Mouse (Mus musculus) lung, embryonic 16.5 days (tissue): ENCODE measurements at regions not wholly inside any gene's neighbourhood (a gene's known extent, or its start where the extent isn't known, plus 50 kb on each side); places are given as distances from the start of the nearest gene placed in this dataset.

Source experiments
- ATAC-seq: fragments of 200-750 bp; cut with Nextera tagmentation; 2 replicates; pipeline ENCODE4 v1.8.0; 2017; ENCODE audit warnings: low read depth, mild to moderate bottlenecking, moderate library complexity
- H3K27ac ChIP-seq: fragments of 300-500 bp; sonication (generic); 2 replicates; pipeline ENCODE4 v1.5.1; 2014; ENCODE audit warnings: mild to moderate bottlenecking, control low read depth, low read length
- H3K27me3 ChIP-seq: fragments of 300-500 bp; sonication (generic); 2 replicates; pipeline ENCODE4 v1.6.1; 2014; ENCODE audit warnings: low read depth, low read length, mixed read lengths; ENCODE audit not compliant: control insufficient read depth, insufficient read depth
- H3K36me3 ChIP-seq: fragments of 300-500 bp; sonication (generic); 2 replicates; pipeline ENCODE4 v1.6.1; 2014; ENCODE audit warnings: low read length; ENCODE audit not compliant: control insufficient read depth, insufficient read depth
- H3K4me1 ChIP-seq: fragments of 300-500 bp; sonication (generic); replicated peaks from 2 replicates; pipeline ENCODE4 v1.6.1; 2014; ENCODE audit warnings: low read length, mixed read lengths; ENCODE audit not compliant: control insufficient read depth, insufficient read depth
- H3K4me2 ChIP-seq: fragments of 300-500 bp; sonication (generic); 2 replicates; pipeline ENCODE4 v1.6.1; 2014; ENCODE audit warnings: low read depth, low read length, control low read depth
- H3K4me3 ChIP-seq: fragments of 300-500 bp; sonication (generic); 2 replicates; pipeline ENCODE4 v1.5.1; 2014; ENCODE audit warnings: mild to moderate bottlenecking, low read length, control low read depth
- H3K9ac ChIP-seq: fragments of 300-500 bp; sonication (generic); 2 replicates; pipeline ENCODE4 v1.6.1; 2014; ENCODE audit warnings: low read length, control low read depth
- H3K9me3 ChIP-seq: fragments of 300-500 bp; sonication (generic); 2 replicates; pipeline ENCODE4 v1.6.1; 2016; ENCODE audit warnings: low read length; ENCODE audit not compliant: control insufficient read depth
- WGBS: fragments of 180-500 bp; shearing (Covaris S2); extraction: QIAGEN DNeasy Blood & Tissue Kit; methylation state at CpG from one replicate; pipeline ENCODE4 v1.1.7; 2014; 5-methylcytosine and 5-hydroxymethylcytosine counted together

DNA sequence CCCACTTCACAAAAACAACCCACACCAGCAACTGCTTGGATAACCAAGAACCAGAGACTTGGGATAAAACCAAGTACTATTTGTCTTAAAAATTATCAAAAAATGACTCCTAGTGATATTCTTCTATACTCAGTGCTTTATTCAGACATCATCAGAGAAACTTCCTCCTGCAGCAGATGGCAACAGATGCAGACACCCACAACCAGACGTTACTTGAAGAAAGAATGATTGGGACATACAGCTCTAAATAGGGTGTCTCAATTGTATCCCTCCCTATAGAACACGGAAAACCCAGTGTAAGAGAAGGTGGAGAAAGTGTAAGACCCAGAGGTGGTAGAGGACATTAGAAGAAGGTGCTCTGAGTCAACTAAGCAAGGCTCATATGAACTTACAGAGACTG, 569.6 kb downstream of the Rapgef2 start:
- no peaks in the 10 kb centered on the region for H3K9me3 ChIP-seq
- H3K27ac ChIP-seq: no peak overlapping the region
- H3K27me3 ChIP-seq: no peaks in the 10 kb centered on the region
- no peak for ATAC-seq
- H3K36me3 ChIP-seq: no peaks in the 10 kb centered on the region
- WGBS: 71% methylated on average over 2 of the region's 2 CpGs
- H3K4me3 ChIP-seq: no peak overlapping the region
- no peaks in the 10 kb centered on the region for H3K4me1 ChIP-seq
- H3K4me2 ChIP-seq: no peak overlapping the region
- H3K9ac ChIP-seq: no peak overlapping the region

DNA sequence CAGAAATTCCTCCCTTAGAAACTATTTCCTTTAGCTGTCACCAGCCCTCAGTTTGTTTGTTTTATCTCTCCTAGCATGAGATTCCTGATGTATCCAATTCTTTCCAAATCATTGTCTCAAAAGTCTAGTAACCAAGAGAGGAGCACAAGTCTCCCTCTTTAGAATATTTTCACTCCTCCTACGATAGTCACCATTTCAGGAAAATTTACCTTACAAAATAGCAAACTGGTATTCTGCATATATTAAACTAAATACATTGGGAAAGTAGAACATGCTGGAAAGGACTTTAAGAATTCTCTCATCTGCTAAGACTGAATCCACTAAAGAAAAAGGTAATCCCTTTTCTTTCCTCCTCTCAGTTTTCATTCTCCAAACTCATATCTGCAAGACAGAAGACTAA, 578.6 kb downstream of the Rapgef2 start:
- Histone ChIP-seq H3K36me3 (no peaks in the 10 kb centered on the region), H3K27ac (no peak overlapping the region), H3K4me1 (no peaks in the 10 kb centered on the region), H3K4me2 (no peak overlapping the region), H3K27me3 (no peaks in the 10 kb centered on the region), H3K9me3 (no peaks in the 10 kb centered on the region), H3K9ac (no peak overlapping the region), H3K4me3 (no peak overlapping the region)
- ATAC-seq: no peak
- WGBS: 55% methylated on average over 1 of the region's 1 CpGs

DNA sequence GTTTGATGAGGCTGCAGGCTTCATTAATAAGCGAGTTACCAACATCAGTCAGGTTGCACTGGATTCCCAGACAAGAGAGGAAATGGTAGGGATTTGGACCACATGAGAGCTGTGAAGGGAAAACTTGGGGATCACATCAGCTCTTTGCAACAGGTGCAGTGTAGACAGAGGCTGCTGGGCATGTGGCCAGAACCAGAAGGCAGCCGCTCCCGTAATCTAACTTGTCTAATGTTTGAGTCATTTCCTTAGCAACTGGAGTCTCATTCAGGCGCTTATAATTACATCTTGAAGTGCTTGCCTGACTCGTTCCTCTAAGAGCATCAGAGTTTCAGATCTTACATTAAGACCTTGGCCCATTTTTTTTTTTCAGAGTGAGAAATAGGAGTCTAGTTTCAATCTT, 587.4 kb downstream of the Rapgef2 start:
- no peaks in the 10 kb centered on the region for H3K9me3 ChIP-seq
- H3K9ac ChIP-seq: no peak overlapping the region
- no peak overlapping the region for H3K27ac ChIP-seq
- H3K36me3 ChIP-seq: no peaks in the 10 kb centered on the region
- no peaks in the 10 kb centered on the region for H3K4me1 ChIP-seq
- H3K4me2 ChIP-seq: no peak overlapping the region
- no peak overlapping the region for H3K4me3 ChIP-seq
- WGBS: 19% methylated on average over 5 of the region's 5 CpGs
- ATAC-seq: peak; percentile 47; the same call in 1 of the 2 replicates
- H3K27me3 ChIP-seq: no peaks in the 10 kb centered on the region

DNA sequence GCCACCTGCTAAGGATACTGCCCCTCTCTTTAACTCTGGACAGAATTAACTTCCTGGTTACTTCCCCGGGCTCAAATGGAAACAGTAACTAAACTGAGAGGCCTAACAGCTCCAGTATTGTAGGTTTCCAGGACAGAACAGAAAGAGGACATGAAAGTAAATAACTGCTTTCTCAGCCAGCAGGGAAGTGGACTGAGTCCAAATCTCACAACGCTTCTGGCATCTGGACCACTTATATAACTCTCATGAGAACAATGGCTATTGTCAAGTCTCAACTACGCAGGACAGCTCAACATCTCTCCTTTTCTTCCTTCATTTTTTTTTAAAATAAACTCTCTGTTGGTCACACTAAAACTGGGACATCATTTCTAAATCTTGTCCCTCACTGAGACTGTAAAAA, 594.8 kb downstream of the Rapgef2 start:
- Histone ChIP-seq H3K4me1 (no peaks in the 10 kb centered on the region; the same call in 1 of the 2 replicates), H3K9ac (no peak overlapping the region), H3K27me3 (no peaks in the 10 kb centered on the region), H3K4me3 (no peak overlapping the region), H3K36me3 (no peaks in the 10 kb centered on the region), H3K27ac (no peak overlapping the region), H3K9me3 (no peaks in the 10 kb centered on the region), H3K4me2 (no peak overlapping the region)
- ATAC-seq: peak; percentile 34; the same call in 1 of the 2 replicates
- 9% methylated on average over 3 of the region's 3 CpGs for WGBS

DNA sequence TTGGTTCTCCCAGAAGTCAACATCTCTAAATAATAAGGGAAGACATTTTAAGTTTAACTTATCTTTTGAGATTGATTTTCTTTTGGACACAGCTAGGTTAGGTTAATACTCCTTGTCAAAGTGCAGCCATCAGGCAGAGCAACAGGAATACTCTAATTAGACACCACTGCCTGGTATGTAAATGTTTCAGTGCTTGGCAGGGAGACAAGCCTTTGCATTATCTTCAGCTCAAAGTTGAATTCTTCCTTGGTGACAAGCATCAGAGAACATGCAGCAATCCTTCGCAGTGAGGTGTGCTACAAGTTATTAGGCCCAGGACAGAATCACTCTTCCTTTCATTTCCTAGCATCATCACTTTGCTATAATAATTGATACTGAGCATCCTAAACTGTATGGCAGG, 608.7 kb downstream of the Rapgef2 start:
- H3K36me3 ChIP-seq: no peaks in the 10 kb centered on the region
- no peaks in the 10 kb centered on the region for H3K4me1 ChIP-seq
- no peaks in the 10 kb centered on the region for H3K9me3 ChIP-seq
- no peak overlapping the region for H3K9ac ChIP-seq
- no peak overlapping the region for H3K4me3 ChIP-seq
- H3K4me2 ChIP-seq: no peak overlapping the region
- no peak overlapping the region for H3K27ac ChIP-seq
- no peaks in the 10 kb centered on the region for H3K27me3 ChIP-seq
- no peak for ATAC-seq
- WGBS: 89% methylated on average over 1 of the region's 1 CpGs

DNA sequence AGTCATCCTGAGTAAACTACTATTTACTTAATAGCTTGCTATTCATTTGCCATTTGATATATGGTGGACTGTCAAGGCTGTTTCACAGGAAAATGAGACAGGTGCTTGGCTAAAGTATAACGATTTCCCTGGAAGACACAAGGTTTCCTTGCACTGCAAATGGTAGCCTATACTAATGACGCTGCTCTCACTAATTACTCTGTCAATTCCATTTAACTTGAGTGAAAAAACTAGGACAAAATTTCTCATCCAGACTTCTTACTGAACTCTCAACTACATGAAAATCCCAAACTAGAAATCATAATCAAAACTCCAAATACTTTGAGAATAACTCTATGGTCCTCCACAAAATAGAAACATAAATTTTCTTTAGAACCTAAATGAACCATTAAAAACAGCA, 609.5 kb downstream of the Rapgef2 start:
- Histone ChIP-seq H3K27ac (no peak overlapping the region), H3K4me3 (no peak overlapping the region), H3K27me3 (no peaks in the 10 kb centered on the region), H3K36me3 (no peaks in the 10 kb centered on the region), H3K4me1 (no peaks in the 10 kb centered on the region), H3K9me3 (no peaks in the 10 kb centered on the region), H3K9ac (no peak overlapping the region), H3K4me2 (no peak overlapping the region)
- 85% methylated on average over 2 of the region's 2 CpGs for WGBS
- no peak for ATAC-seq

DNA sequence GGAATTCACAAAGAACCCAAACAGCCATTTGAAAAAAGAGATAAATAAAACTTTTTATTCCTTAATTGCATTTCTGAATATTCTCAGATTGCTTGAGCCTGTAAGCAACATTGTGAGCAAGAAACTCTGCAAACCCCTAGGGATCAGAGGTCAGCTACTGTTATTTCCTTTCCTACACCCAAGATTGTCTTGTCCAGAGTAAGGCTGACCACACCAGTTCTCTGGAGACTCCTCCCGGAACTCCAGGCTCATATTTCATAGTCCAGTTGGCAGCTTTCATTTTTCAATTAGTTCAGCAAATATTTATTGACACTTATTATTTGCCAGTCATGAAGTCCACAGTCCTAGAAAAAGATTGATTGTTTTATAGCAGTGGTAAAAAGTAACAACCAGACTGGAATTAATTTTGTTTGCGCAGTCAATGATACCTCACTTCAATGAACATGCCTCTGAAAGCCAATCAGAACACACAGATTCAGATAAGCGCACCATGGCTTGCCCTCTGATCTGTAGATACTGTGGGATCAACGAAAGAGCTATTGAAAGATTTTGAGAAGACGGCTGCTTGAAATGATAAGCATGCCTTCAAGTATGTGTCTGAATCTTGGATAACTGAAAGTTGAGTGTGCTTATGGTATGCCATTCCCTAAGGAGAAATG, 611.7 kb downstream of the Rapgef2 start:
- Histone ChIP-seq H3K4me1 (no peaks in the 10 kb centered on the region), H3K27me3 (no peaks in the 10 kb centered on the region), H3K4me2 (no peak overlapping the region), H3K4me3 (no peak overlapping the region), H3K9ac (no peak overlapping the region), H3K27ac (no peak overlapping the region), H3K36me3 (no peaks in the 10 kb centered on the region), H3K9me3 (no peaks in the 10 kb centered on the region)
- ATAC-seq: no peak
- WGBS: 61% methylated on average over 5 of the region's 5 CpGs

DNA sequence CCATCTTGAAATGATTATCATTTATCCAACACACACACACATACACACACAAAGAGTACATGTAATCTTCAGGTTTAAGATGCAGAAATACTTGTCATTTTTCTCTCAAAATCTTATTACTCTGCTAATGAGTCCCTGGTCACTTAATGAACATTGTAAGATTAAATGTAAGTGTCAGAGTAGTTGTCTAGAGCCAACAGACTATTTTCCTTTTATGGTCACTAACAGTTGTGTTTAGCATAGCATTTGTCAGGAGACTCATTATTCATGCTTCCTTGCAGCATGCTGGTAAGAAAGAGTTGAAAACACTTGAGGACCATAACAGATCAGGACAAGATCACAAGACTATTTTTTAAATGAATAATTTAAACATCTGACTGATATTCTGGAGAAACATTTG, 618.3 kb downstream of the Rapgef2 start:
- Histone ChIP-seq H3K27me3 (no peaks in the 10 kb centered on the region), H3K36me3 (no peaks in the 10 kb centered on the region), H3K27ac (no peak overlapping the region), H3K4me3 (no peak overlapping the region), H3K9ac (no peak overlapping the region), H3K4me1 (no peaks in the 10 kb centered on the region), H3K4me2 (no peak overlapping the region), H3K9me3 (no peaks in the 10 kb centered on the region)
- no peak for ATAC-seq

DNA sequence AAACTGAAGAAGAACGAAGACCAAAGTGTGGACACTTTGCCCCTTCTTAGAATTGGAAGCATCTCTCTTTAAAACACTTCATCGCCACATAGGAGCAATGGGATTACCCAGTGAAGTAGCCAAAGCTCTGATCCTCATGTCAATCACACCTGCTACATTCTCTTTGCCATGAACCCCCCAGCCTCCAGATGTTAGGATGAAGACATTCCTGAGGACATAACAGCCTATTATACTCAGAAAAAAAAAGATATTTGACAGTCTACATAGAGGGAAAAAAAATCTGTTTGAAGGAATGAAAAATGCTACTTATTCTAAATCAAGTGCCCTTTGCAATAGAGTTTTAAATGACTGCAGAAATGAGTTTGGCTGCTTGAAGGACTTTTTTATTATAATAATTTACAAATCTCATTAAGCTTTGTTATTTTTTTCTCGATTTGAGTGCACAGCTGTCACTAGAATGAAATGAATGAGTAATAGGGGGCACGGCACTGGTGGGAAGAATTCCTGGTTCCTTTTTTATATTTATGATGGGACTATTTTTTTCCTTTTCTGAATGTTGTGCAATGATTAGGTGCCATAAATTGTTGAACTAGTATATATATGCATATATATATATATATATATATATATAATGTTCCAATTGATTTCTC, 618.8 kb downstream of the Rapgef2 start:
- Histone ChIP-seq H3K4me3 (no peak overlapping the region), H3K9me3 (no peaks in the 10 kb centered on the region), H3K27me3 (no peaks in the 10 kb centered on the region), H3K27ac (no peak overlapping the region), H3K36me3 (no peaks in the 10 kb centered on the region), H3K4me1 (no peaks in the 10 kb centered on the region), H3K4me2 (no peak overlapping the region), H3K9ac (no peak overlapping the region)
- 58% methylated on average over 4 of the region's 4 CpGs for WGBS
- ATAC-seq: no peak
